Mouse (Mus musculus) bone marrow macrophage, adult 2 months (primary cell): ENCODE measurements at regions not wholly inside any gene's neighbourhood (a gene's known extent, or its start where the extent isn't known, plus 50 kb on each side); places are given as distances from the start of the nearest gene placed in this dataset.

Experiments used
- H3K27ac ChIP-seq: 2 replicates; pipeline ENCODE4 v1.5.1; 2012; ENCODE audit warnings: low read depth, low read length; ENCODE audit not compliant: insufficient read depth
- H3K4me1 ChIP-seq: 2 replicates; pipeline ENCODE4 v1.6.1; 2012; ENCODE audit warnings: low read length; ENCODE audit not compliant: control insufficient read depth, insufficient read depth
- H3K4me3 ChIP-seq: 2 replicates; pipeline ENCODE4 v1.5.1; 2012; ENCODE audit warnings: mild to moderate bottlenecking, low read length, moderate library complexity; ENCODE audit not compliant: insufficient read depth
- CTCF ChIP-seq: IDR thresholded peaks from 2 replicates; pipeline ENCODE4 v1.5.1; 2012; ENCODE audit warnings: low read depth, mild to moderate bottlenecking, low read length, moderate library complexity
- POLR2A ChIP-seq: IDR thresholded peaks from 2 replicates; pipeline ENCODE4 v1.6.1; 2012; ENCODE audit warnings: mild to moderate bottlenecking, low read depth, low read length, borderline replicate concordance

GRCm38 (mm10) chr15:87122656-87123055, 421.4 kb upstream of the Fam19a5 start:
- H3K4me1 ChIP-seq = no peaks in the 10 kb centered on the region
- no peak overlapping the region for H3K4me3 ChIP-seq
- no peak overlapping the region for H3K27ac ChIP-seq
- TF ChIP-seq CTCF (no peak), POLR2A (no peak)

- Histone ChIP-seq H3K4me1 (no peaks in the 10 kb centered on the region), H3K27ac (no peak overlapping the region), H3K4me3 (no peak overlapping the region)
- TF ChIP-seq POLR2A (no peak), CTCF (no peak)
Observed at GRCm38 (mm10) chr15:87125427-87126148, 418.5 kb upstream of the Fam19a5 start.

GRCm38 (mm10) chr15:87138870-87139269, 405.2 kb upstream of the Fam19a5 start:
- Histone ChIP-seq H3K4me3 (no peak overlapping the region), H3K27ac (no peak overlapping the region), H3K4me1 (no peaks in the 10 kb centered on the region)
- TF ChIP-seq POLR2A (no peak), CTCF (no peak)

GRCm38 (mm10) chr15:87169136-87169535, 375.0 kb upstream of the Fam19a5 start:
- no peak for TF ChIP-seq POLR2A
- TF ChIP-seq CTCF = no peak
- H3K4me1 ChIP-seq = no peaks in the 10 kb centered on the region
- H3K4me3 ChIP-seq = no peak overlapping the region
- H3K27ac ChIP-seq = no peak overlapping the region

GRCm38 (mm10) chr15:87170890-87171289, 373.2 kb upstream of the Fam19a5 start:
- Histone ChIP-seq H3K4me1 (no peaks in the 10 kb centered on the region), H3K4me3 (no peak overlapping the region), H3K27ac (no peak overlapping the region)
- TF ChIP-seq CTCF = no peak
- TF ChIP-seq POLR2A = no peak

- Histone ChIP-seq H3K4me1 (no peaks in the 10 kb centered on the region), H3K27ac (no peak overlapping the region), H3K4me3 (no peak overlapping the region)
- TF ChIP-seq POLR2A = no peak
- no peak for TF ChIP-seq CTCF
Observed at GRCm38 (mm10) chr15:87173096-87173495, 371.0 kb upstream of the Fam19a5 start.

GRCm38 (mm10) chr15:87178646-87179045, 365.5 kb upstream of the Fam19a5 start:
- H3K4me3 ChIP-seq = no peak overlapping the region
- H3K27ac ChIP-seq = no peak overlapping the region
- TF ChIP-seq POLR2A (no peak), CTCF (no peak)
- H3K4me1 ChIP-seq = no peaks in the 10 kb centered on the region

GRCm38 (mm10) chr15:87180836-87181235, 363.3 kb upstream of the Fam19a5 start:
- TF ChIP-seq POLR2A = no peak
- TF ChIP-seq CTCF = no peak

GRCm38 (mm10) chr15:87184248-87184647, 359.9 kb upstream of the Fam19a5 start:
- H3K4me3 ChIP-seq = no peak overlapping the region
- no peak overlapping the region for H3K27ac ChIP-seq
- TF ChIP-seq CTCF (no peak), POLR2A (no peak)
- H3K4me1 ChIP-seq = no peaks in the 10 kb centered on the region

More at GRCm38 (mm10) chr15:87180836-87181235, 363.3 kb upstream of the Fam19a5 start:
- Histone ChIP-seq H3K27ac (no peak overlapping the region), H3K4me1 (no peaks in the 10 kb centered on the region), H3K4me3 (no peak overlapping the region)

GRCm38 (mm10) chr15:87188816-87189455, 355.2 kb upstream of the Fam19a5 start:
- Histone ChIP-seq H3K27ac (no peak overlapping the region), H3K4me3 (no peak overlapping the region), H3K4me1 (no peaks in the 10 kb centered on the region)
- TF ChIP-seq POLR2A (no peak), CTCF (no peak)
